Comparison of ENCODE assay signal across 41 mouse cellular contexts in the genomic region with DNA sequence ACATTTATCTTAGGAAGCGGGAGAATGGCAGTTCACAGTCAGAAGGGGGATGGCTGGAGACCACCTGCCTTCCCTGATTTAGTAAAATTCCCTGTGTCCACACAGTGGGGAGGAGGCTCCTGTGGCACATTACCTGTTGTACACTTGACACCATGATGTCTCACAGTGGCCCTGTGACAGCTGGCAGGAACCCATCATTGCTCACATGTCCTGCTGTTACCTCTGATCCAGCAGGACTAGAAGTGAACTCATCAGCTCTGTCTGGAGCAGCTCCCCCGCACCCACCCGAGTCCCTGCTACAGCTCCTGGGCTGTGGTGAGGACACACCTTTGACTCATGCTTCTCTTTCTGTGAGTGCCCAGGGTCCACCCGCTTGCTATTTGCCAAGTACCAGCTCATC. TPM values are rescaled to one million over a fixed set of nuclear protein-coding genes. Genes with fewer than 3 reads are reported as not detected.
"Had no signal": no experiment of that assay in that cellular context is flagged by ENCODE, and none has a peak within 500 bp of the region (broad histone marks: within the 10 kb centered on the region; RNA-seq: fewer than 3 reads in every experiment).

No protein-coding gene starts in this region.

- H3K4me2 ChIP-seq: heart, embryonic 11.5 days; heart, embryonic 13.5 days; heart, embryonic 15.5 days; hindbrain, embryonic 13.5 days; hindbrain, embryonic 15.5 days; kidney, embryonic 15.5 days; limb, embryonic 13.5 days; limb, embryonic 15.5 days; liver, embryonic 11.5 days; liver, embryonic 13.5 days; liver, embryonic 15.5 days had no signal

- H3K27me3 ChIP-seq: heart, embryonic 13.5 days; heart, embryonic 15.5 days; hindbrain, embryonic 13.5 days; hindbrain, embryonic 15.5 days; kidney, embryonic 15.5 days; limb, embryonic 13.5 days; limb, embryonic 15.5 days; liver, embryonic 13.5 days; liver, embryonic 15.5 days had no signal

- H3K4me3 ChIP-seq: heart, embryonic 13.5 days; heart, embryonic 15.5 days; hindbrain, embryonic 13.5 days; hindbrain, embryonic 15.5 days; kidney, embryonic 15.5 days; limb, embryonic 13.5 days; limb, embryonic 15.5 days; liver, embryonic 13.5 days; liver, embryonic 15.5 days had no signal

- H3K4me1 ChIP-seq: heart, embryonic 13.5 days; heart, embryonic 15.5 days; hindbrain, embryonic 13.5 days; hindbrain, embryonic 15.5 days; kidney, embryonic 15.5 days; limb, embryonic 13.5 days; limb, embryonic 15.5 days; liver, embryonic 13.5 days; liver, embryonic 15.5 days had no signal

- H3K27ac ChIP-seq: heart, embryonic 13.5 days; heart, embryonic 15.5 days; hindbrain, embryonic 13.5 days; hindbrain, embryonic 15.5 days; hindbrain, postnatal 0 days; kidney, embryonic 15.5 days; kidney, postnatal 0 days; limb, embryonic 13.5 days; limb, embryonic 15.5 days; liver, embryonic 13.5 days; liver, embryonic 15.5 days had no signal

- H3K9me3 ChIP-seq: heart, embryonic 13.5 days; heart, embryonic 15.5 days; hindbrain, embryonic 13.5 days; hindbrain, embryonic 15.5 days; kidney, embryonic 15.5 days; limb, embryonic 13.5 days; liver, embryonic 13.5 days; liver, embryonic 15.5 days had no signal

- DNase-seq: gastrocnemius, postnatal 25 days; heart, adult 18-20 months; heart, postnatal 14 days; heart, postnatal 36 days; kidney, adult 11 months; kidney, adult 2 months; kidney, adult 9 months; kidney, postnatal 14 days; kidney, postnatal 36 days; layer of hippocampus, adult 9-11 months; layer of hippocampus, postnatal 36 days; left cerebral cortex, postnatal 4 days; liver, embryonic 13.5 days had no signal

- ATAC-seq: hindbrain, postnatal 0 days; intestine, embryonic 16.5 days had no signal

- H3K36me3 ChIP-seq: heart, embryonic 13.5 days; heart, embryonic 15.5 days; hindbrain, embryonic 13.5 days; hindbrain, embryonic 15.5 days; kidney, embryonic 15.5 days; limb, embryonic 13.5 days; limb, embryonic 15.5 days; liver, embryonic 13.5 days had no signal

- H3K9ac ChIP-seq: heart, embryonic 13.5 days; heart, embryonic 15.5 days; hindbrain, embryonic 13.5 days; hindbrain, embryonic 15.5 days; kidney, embryonic 15.5 days; limb, embryonic 13.5 days; limb, embryonic 15.5 days; liver, embryonic 13.5 days; liver, embryonic 15.5 days had no signal

RNA-seq across cellular contexts. Expression of a gene that starts 8.2 kb away (rescaled TPM):
- total RNA-seq: gastrocnemius, adult 8-10 months; gastrocnemius, postnatal 25 days; heart, adult 18-20 months; heart, adult 8-10 months; heart, postnatal 14 days; heart, postnatal 36 days; hematopoietic stem cell, adult 5-6 weeks; hindbrain, postnatal 0 days; layer of hippocampus, adult 18-20 months; layer of hippocampus, adult 8-10 months; layer of hippocampus, postnatal 14 days; layer of hippocampus, postnatal 36 days; left cerebral cortex, adult 18-20 months; left cerebral cortex, adult 8-10 months; left cerebral cortex, postnatal 10 days; left cerebral cortex, postnatal 25 days; left cerebral cortex, postnatal 4 days had no signal
- polyA plus RNA-seq: heart, embryonic 11.5 days; heart, embryonic 13.5 days; heart, embryonic 15.5 days; heart, postnatal 0 days; hindbrain, embryonic 11.5 days; hindbrain, embryonic 13.5 days; hindbrain, embryonic 15.5 days; hindbrain, postnatal 0 days; intestine, embryonic 14.5 days; intestine, embryonic 16.5 days; kidney, adult 2 months; kidney, embryonic 15.5 days; kidney, postnatal 0 days; large intestine, adult 2 months; limb, embryonic 11.5 days; limb, embryonic 15.5 days; liver, embryonic 13.5 days; liver, embryonic 15.5 days had no signal
